Mouse (Mus musculus) midbrain, embryonic 13.5 days (tissue): ENCODE results near the gene Rab11fip2. TPM values are rescaled to one million over a fixed set of nuclear protein-coding genes. Genes with fewer than 3 reads are reported as not detected.

Source experiments
- ATAC-seq: fragments of 200-750 bp; cut with Nextera tagmentation; 2 replicates; pipeline ENCODE4 v1.8.0; 2017; ENCODE audit warnings: mild to moderate bottlenecking, moderate TSS enrichment, moderate library complexity
- H3K27ac ChIP-seq: fragments of 300-500 bp; sonication (generic); 2 replicates; pipeline ENCODE4 v1.5.1; 2015; ENCODE audit warnings: inconsistent platforms, mild to moderate bottlenecking, moderate library complexity
- H3K27me3 ChIP-seq: fragments of 300-500 bp; sonication (generic); 2 replicates; pipeline ENCODE4 v1.6.1; 2015; ENCODE audit warnings: mild to moderate bottlenecking, inconsistent platforms
- H3K36me3 ChIP-seq: fragments of 300-500 bp; sonication (generic); 2 replicates; pipeline ENCODE4 v1.6.1; 2015; ENCODE audit warnings: mild to moderate bottlenecking, inconsistent platforms
- H3K4me1 ChIP-seq: fragments of 300-500 bp; sonication (generic); replicated peaks from 2 replicates; pipeline ENCODE4 v1.6.1; 2015; ENCODE audit warnings: inconsistent platforms
- H3K4me2 ChIP-seq: fragments of 300-500 bp; sonication (generic); replicated peaks from 2 replicates; pipeline ENCODE4 v1.6.1; 2015; ENCODE audit warnings: moderate library complexity, mild to moderate bottlenecking, inconsistent platforms
- H3K4me3 ChIP-seq: fragments of 300-500 bp; sonication (generic); replicated peaks from 2 replicates; pipeline ENCODE4 v1.5.1; 2015; ENCODE audit warnings: mild to moderate bottlenecking, inconsistent platforms
- H3K9ac ChIP-seq: fragments of 300-500 bp; sonication (generic); replicated peaks from 2 replicates; pipeline ENCODE4 v1.6.1; 2015; ENCODE audit warnings: mild to moderate bottlenecking, inconsistent platforms
- H3K9me3 ChIP-seq: fragments of 300-500 bp; sonication (generic); 2 replicates; pipeline ENCODE4 v1.6.1; 2016; ENCODE audit warnings: mild to moderate bottlenecking, inconsistent platforms
- WGBS: fragments of 180-500 bp; shearing (Covaris S2); methylation state at CpG from one replicate; pipeline ENCODE4 v1.1.7; 2015; 5-methylcytosine and 5-hydroxymethylcytosine counted together
- polyA plus RNA-seq: library from polyadenylated mRNA; unstranded; fragments of >200 nt; fragmentation: Nextera tagmentation; extraction: Ambion mirVana; gene quantifications from 2 replicates; pipeline ENCODE4 v1.2.1, GENCODE M21; 2015

Rab11fip2 gene
- polyA plus RNA-seq, 1 experiment from 2014 or later = 11.8 TPM

- 74% methylated on average over 1 of the region's 1 CpGs for WGBS
- H3K27me3 ChIP-seq = no peaks in the 10 kb centered on the region
- no peak for ATAC-seq
Observed at GRCm38 (mm10) chr19:59905296-59906081, 38.0 kb downstream of the Rab11fip2 start.

GRCm38 (mm10) chr19:59899965-59900364 is 43.5 kb downstream of the Rab11fip2 start:
- no peaks in the 10 kb centered on the region for H3K4me1 ChIP-seq
- 93% methylated on average over 4 of the region's 4 CpGs for WGBS

More at GRCm38 (mm10) chr19:59905296-59906081, 38.0 kb downstream of the Rab11fip2 start:
- H3K4me1 ChIP-seq = no peaks in the 10 kb centered on the region
- no peak overlapping the region for H3K27ac ChIP-seq
- no peak overlapping the region for H3K9ac ChIP-seq
- H3K4me3 ChIP-seq = no peak overlapping the region
- peaks cover 21% of the 10 kb centered on the region for H3K36me3 ChIP-seq
- H3K9me3 ChIP-seq = no peaks in the 10 kb centered on the region
- H3K4me2 ChIP-seq = no peak overlapping the region

GRCm38 (mm10) chr19:59898301-59898700 is 45.2 kb downstream of the Rab11fip2 start:
- 0 out of 2 replicates have a peak, but pooled peaks cover 8% of the 10 kb centered on the region for H3K36me3 ChIP-seq
- no peak overlapping the region for H3K4me2 ChIP-seq
- H3K27me3 ChIP-seq = no peaks in the 10 kb centered on the region
- H3K9me3 ChIP-seq = no peaks in the 10 kb centered on the region
- H3K9ac ChIP-seq = no peak overlapping the region
- no peak overlapping the region for H3K4me3 ChIP-seq
- WGBS = 91% methylated on average over 4 of the region's 4 CpGs
- no peak for ATAC-seq
- H3K27ac ChIP-seq = no peak overlapping the region
- H3K4me1 ChIP-seq = no peaks in the 10 kb centered on the region

More at GRCm38 (mm10) chr19:59899965-59900364, 43.5 kb downstream of the Rab11fip2 start:
- no peaks in the 10 kb centered on the region for H3K27me3 ChIP-seq
- no peak overlapping the region for H3K9ac ChIP-seq
- 0 out of 2 replicates have a peak, but pooled peaks cover 10% of the 10 kb centered on the region for H3K36me3 ChIP-seq
- H3K4me3 ChIP-seq = no peak overlapping the region
- H3K27ac ChIP-seq = no peak overlapping the region
- H3K9me3 ChIP-seq = no peaks in the 10 kb centered on the region
- no peak for ATAC-seq
- no peak overlapping the region for H3K4me2 ChIP-seq

GRCm38 (mm10) chr19:59889383-59889782 is 54.1 kb downstream of the Rab11fip2 start:
- Histone ChIP-seq H3K36me3 (0 out of 2 replicates have a peak, but pooled peaks cover 2% of the 10 kb centered on the region), H3K4me3 (no peak overlapping the region), H3K4me2 (no peak overlapping the region), H3K27ac (no peak overlapping the region), H3K27me3 (no peaks in the 10 kb centered on the region), H3K4me1 (0 out of 2 replicates have a peak, but pooled peaks cover 8% of the 10 kb centered on the region), H3K9me3 (no peaks in the 10 kb centered on the region), H3K9ac (no peak overlapping the region)
- ATAC-seq = no peak
- 74% methylated on average over 4 of the region's 4 CpGs for WGBS

- H3K27ac ChIP-seq = no peak overlapping the region
- no peaks in the 10 kb centered on the region for H3K27me3 ChIP-seq
- H3K4me3 ChIP-seq = no peak overlapping the region
- no peak for ATAC-seq
- H3K9me3 ChIP-seq = no peaks in the 10 kb centered on the region
- 83% methylated on average over 2 of the region's 2 CpGs for WGBS
- H3K9ac ChIP-seq = no peak overlapping the region
- no peak overlapping the region for H3K4me2 ChIP-seq
- H3K4me1 ChIP-seq = 0 out of 2 replicates have a peak, but pooled peaks cover 8% of the 10 kb centered on the region
- H3K36me3 ChIP-seq = 0 out of 2 replicates have a peak, but pooled peaks cover 2% of the 10 kb centered on the region
Observed at GRCm38 (mm10) chr19:59888846-59889245, 54.6 kb downstream of the Rab11fip2 start.

GRCm38 (mm10) chr19:59887866-59888265 is 55.6 kb downstream of the Rab11fip2 start:
- no peak overlapping the region for H3K27ac ChIP-seq
- H3K9me3 ChIP-seq = no peaks in the 10 kb centered on the region
- H3K4me3 ChIP-seq = no peak overlapping the region
- no peak overlapping the region for H3K4me2 ChIP-seq
- H3K9ac ChIP-seq = no peak overlapping the region
- ATAC-seq = no peak
- 0 out of 2 replicates have a peak, but pooled peaks cover 2% of the 10 kb centered on the region for H3K36me3 ChIP-seq
- WGBS = 74% methylated on average over 2 of the region's 2 CpGs
- H3K27me3 ChIP-seq = no peaks in the 10 kb centered on the region
- 0 out of 2 replicates have a peak, but pooled peaks cover 8% of the 10 kb centered on the region for H3K4me1 ChIP-seq

GRCm38 (mm10) chr19:59885301-59885700 is 58.2 kb downstream of the Rab11fip2 start:
- Histone ChIP-seq H3K4me2 (no peak overlapping the region), H3K4me3 (no peak overlapping the region), H3K9ac (no peak overlapping the region), H3K4me1 (0 out of 2 replicates have a peak, but pooled peaks cover 8% of the 10 kb centered on the region), H3K9me3 (no peaks in the 10 kb centered on the region), H3K27me3 (no peaks in the 10 kb centered on the region), H3K27ac (no peak overlapping the region), H3K36me3 (0 out of 2 replicates have a peak, but pooled peaks cover 3% of the 10 kb centered on the region)
- WGBS = 83% methylated on average over 2 of the region's 2 CpGs
- ATAC-seq = no peak

- ATAC-seq = no peak
- WGBS = 92% methylated on average over 2 of the region's 2 CpGs
Observed at GRCm38 (mm10) chr19:59877238-59877637, 66.2 kb downstream of the Rab11fip2 start.

GRCm38 (mm10) chr19:59866666-59867065 is 76.8 kb downstream of the Rab11fip2 start:
- no peak overlapping the region for H3K9ac ChIP-seq
- H3K4me3 ChIP-seq = no peak overlapping the region
- H3K36me3 ChIP-seq = no peaks in the 10 kb centered on the region
- H3K9me3 ChIP-seq = no peaks in the 10 kb centered on the region
- H3K4me1 ChIP-seq = no peaks in the 10 kb centered on the region
- ATAC-seq = 0 out of 2 replicates have a peak, but pooled peaks have one; percentile 20
- no peak overlapping the region for H3K27ac ChIP-seq
- 77% methylated on average over 9 of the region's 9 CpGs for WGBS
- no peaks in the 10 kb centered on the region for H3K27me3 ChIP-seq
- H3K4me2 ChIP-seq = no peak overlapping the region

More at GRCm38 (mm10) chr19:59877238-59877637, 66.2 kb downstream of the Rab11fip2 start:
- Histone ChIP-seq H3K4me1 (no peaks in the 10 kb centered on the region), H3K27ac (no peak overlapping the region), H3K4me3 (no peak overlapping the region), H3K36me3 (0 out of 2 replicates have a peak, but pooled peaks cover 3% of the 10 kb centered on the region), H3K4me2 (no peak overlapping the region), H3K9ac (no peak overlapping the region), H3K9me3 (no peaks in the 10 kb centered on the region), H3K27me3 (no peaks in the 10 kb centered on the region)

- Histone ChIP-seq H3K9ac (no peak overlapping the region), H3K4me3 (no peak overlapping the region), H3K27ac (no peak overlapping the region), H3K9me3 (no peaks in the 10 kb centered on the region), H3K4me2 (no peak overlapping the region), H3K27me3 (no peaks in the 10 kb centered on the region), H3K4me1 (no peaks in the 10 kb centered on the region), H3K36me3 (no peaks in the 10 kb centered on the region)
- no peak for ATAC-seq
Observed at GRCm38 (mm10) chr19:59862423-59862822, 81.0 kb downstream of the Rab11fip2 start.

GRCm38 (mm10) chr19:59860799-59861198 is 82.7 kb downstream of the Rab11fip2 start:
- WGBS = 68% methylated on average over 3 of the region's 3 CpGs
- Histone ChIP-seq H3K36me3 (no peaks in the 10 kb centered on the region), H3K4me3 (no peak overlapping the region), H3K4me1 (no peaks in the 10 kb centered on the region), H3K9me3 (no peaks in the 10 kb centered on the region), H3K27me3 (no peaks in the 10 kb centered on the region), H3K4me2 (no peak overlapping the region), H3K27ac (no peak overlapping the region), H3K9ac (no peak overlapping the region)
- no peak for ATAC-seq

- 67% methylated on average over 3 of the region's 3 CpGs for WGBS
- no peak for ATAC-seq
Observed at GRCm38 (mm10) chr19:59853061-59853460, 90.4 kb downstream of the Rab11fip2 start.

More at GRCm38 (mm10) chr19:59853061-59853460, 90.4 kb downstream of the Rab11fip2 start:
- no peaks in the 10 kb centered on the region for H3K4me1 ChIP-seq
- H3K9me3 ChIP-seq = no peaks in the 10 kb centered on the region
- no peak overlapping the region for H3K4me3 ChIP-seq
- no peak overlapping the region for H3K4me2 ChIP-seq
- no peaks in the 10 kb centered on the region for H3K27me3 ChIP-seq
- H3K27ac ChIP-seq = no peak overlapping the region
- H3K9ac ChIP-seq = no peak overlapping the region
- no peaks in the 10 kb centered on the region for H3K36me3 ChIP-seq
